ENCODE assay signal across 7 mouse cellular contexts in the genomic region with DNA sequence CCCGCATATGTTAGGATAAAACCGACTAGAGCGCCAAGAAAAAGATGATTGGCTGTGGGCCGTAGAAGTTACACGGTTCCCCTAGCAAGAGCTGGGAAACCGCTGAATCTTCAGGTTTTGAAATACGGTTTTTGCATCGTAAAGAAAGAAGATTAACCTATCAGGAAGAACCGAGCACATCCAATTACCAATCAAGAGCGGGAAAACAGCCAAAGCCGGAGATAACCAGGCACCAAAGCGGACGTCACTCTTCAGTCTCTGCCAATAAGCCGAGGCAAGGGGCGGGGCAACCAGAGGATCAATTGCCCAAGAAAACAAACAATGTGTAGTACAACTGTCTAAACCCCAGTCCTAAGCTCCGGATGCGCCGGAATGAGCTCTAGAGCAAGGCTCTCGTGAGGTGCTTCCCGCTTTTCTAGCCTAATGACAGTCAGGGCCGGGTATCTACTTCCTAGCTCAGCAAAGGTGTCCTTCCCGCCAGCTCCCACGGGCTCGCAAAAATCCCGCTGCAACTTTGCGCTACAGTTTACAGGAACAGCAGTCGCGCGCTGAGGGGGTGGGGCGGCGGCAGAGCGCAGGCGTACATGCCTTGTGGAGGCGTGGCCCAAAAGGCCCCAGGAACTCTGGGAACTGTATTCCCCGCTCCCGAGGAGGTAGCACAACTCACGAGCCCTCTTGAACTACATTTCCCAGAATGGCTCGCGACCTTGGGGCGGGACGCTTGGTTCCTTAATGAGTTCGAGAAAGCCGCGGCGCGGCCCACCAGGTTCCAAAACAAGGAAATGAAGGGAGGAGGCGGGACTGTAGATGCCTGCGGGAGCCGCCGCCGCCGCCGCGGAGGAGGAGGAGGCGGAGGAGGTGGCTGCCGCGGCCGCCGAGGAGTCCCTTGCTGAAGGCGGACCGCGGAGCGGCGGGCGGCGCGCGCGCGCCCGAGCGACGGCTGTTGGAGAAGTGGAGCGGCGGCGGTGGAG. TPM values are rescaled to one million over a fixed set of nuclear protein-coding genes. Genes with fewer than 3 reads are reported as not detected.
DNase-seq lines count a peak whose midpoint lies in the region; ATAC-seq lines count a peak whose summit lies in the region.

No protein-coding gene starts in this region.

- H3K4me3 ChIP-seq in embryonic facial prominence, embryonic 12.5 days = peak overlapping the region; percentile 82
- peak overlapping the region; percentile 89 for H3K4me3 ChIP-seq in limb, embryonic 11.5 days (ENCODE audit: low read depth, low read length)
- peak overlapping the region; percentile 92 for H3K4me3 ChIP-seq in midbrain, embryonic 14.5 days (replicated peaks; ENCODE audit: low read depth, low read length)

- H3K27ac ChIP-seq in embryonic facial prominence, embryonic 12.5 days = peak overlapping the region; percentile 95
- peak overlapping the region; percentile 88 for H3K27ac ChIP-seq in limb, embryonic 11.5 days (replicated peaks; ENCODE audit: low read depth, low read length)
- peak overlapping the region; percentile 95 for H3K27ac ChIP-seq in midbrain, embryonic 14.5 days (replicated peaks; ENCODE audit: low read depth, low read length)

- WGBS in embryonic facial prominence, embryonic 12.5 days = under 1% methylated on average over 74 of the region's 76 CpGs
- WGBS in limb, embryonic 11.5 days = under 1% methylated on average over 61 of the region's 76 CpGs
- WGBS in midbrain, embryonic 14.5 days = under 1% methylated on average over 76 of the region's 76 CpGs

- ATAC-seq in embryonic facial prominence, embryonic 12.5 days (ENCODE audit: insufficient number of reproducible peaks, insufficient read depth, low FRiP score, low TSS enrichment) = peak; percentile 97
- peak; percentile 98 for ATAC-seq in limb, embryonic 11.5 days (ENCODE audit: insufficient number of reproducible peaks, low FRiP score, low TSS enrichment, low read depth)
- peak; percentile 98 for ATAC-seq in midbrain, embryonic 14.5 days (ENCODE audit: low FRiP score, low TSS enrichment)

- H3K4me1 ChIP-seq in embryonic facial prominence, embryonic 12.5 days = peaks cover 17% of the 10 kb centered on the region
- H3K4me1 ChIP-seq in limb, embryonic 11.5 days (ENCODE audit: control insufficient read depth, insufficient read depth, low read length) = peaks cover 5% of the 10 kb centered on the region
- peaks cover 14% of the 10 kb centered on the region for H3K4me1 ChIP-seq in midbrain, embryonic 14.5 days (ENCODE audit: control insufficient read depth, insufficient read depth, low read length)

- H3K4me2 ChIP-seq in embryonic facial prominence, embryonic 12.5 days (replicated peaks) = peak overlapping the region; percentile 57
- H3K4me2 ChIP-seq in limb, embryonic 11.5 days (ENCODE audit: low read depth, severe bottlenecking) = peak overlapping the region; percentile 58
- H3K4me2 ChIP-seq in midbrain, embryonic 14.5 days (ENCODE audit: low read length) = peak overlapping the region; percentile 75

- no peaks in the 10 kb centered on the region for H3K27me3 ChIP-seq in embryonic facial prominence, embryonic 12.5 days
- no peaks in the 10 kb centered on the region for H3K27me3 ChIP-seq in limb, embryonic 11.5 days (ENCODE audit: control insufficient read depth, insufficient read depth, low read length)
- no peaks in the 10 kb centered on the region for H3K27me3 ChIP-seq in midbrain, embryonic 14.5 days (ENCODE audit: control insufficient read depth, insufficient read depth, low read length)

- H3K36me3 ChIP-seq in embryonic facial prominence, embryonic 12.5 days = no peaks in the 10 kb centered on the region
- H3K36me3 ChIP-seq in limb, embryonic 11.5 days (ENCODE audit: control insufficient read depth, insufficient read depth, low read length) = no peaks in the 10 kb centered on the region
- H3K36me3 ChIP-seq in midbrain, embryonic 14.5 days (ENCODE audit: control insufficient read depth, insufficient read depth, low read length) = no peaks in the 10 kb centered on the region

- peak overlapping the region; percentile 86 for H3K9ac ChIP-seq in embryonic facial prominence, embryonic 12.5 days
- H3K9ac ChIP-seq in limb, embryonic 11.5 days (ENCODE audit: low read length) = peak overlapping the region; percentile 85
- peak overlapping the region; percentile 83 for H3K9ac ChIP-seq in midbrain, embryonic 14.5 days (replicated peaks; ENCODE audit: low read length)

- peak; percentile 94 for DNase-seq in adrenal gland, postnatal 25 days
- peak; percentile 100 for DNase-seq in heart, adult 11 months
- peak; percentile 98 for DNase-seq in kidney, adult 18-20 months
- peak; percentile 97 for DNase-seq in limb, embryonic 11.5 days (ENCODE audit: low spot score)
- DNase-seq in midbrain, embryonic 14.5 days = peak; percentile 100
- DNase-seq in spleen, adult 18-20 months = peak; percentile 91 to 96

- H3K9me3 ChIP-seq in embryonic facial prominence, embryonic 12.5 days = no peaks in the 10 kb centered on the region
- H3K9me3 ChIP-seq in limb, embryonic 11.5 days (ENCODE audit: control insufficient read depth, low read length) = no peaks in the 10 kb centered on the region
- no peaks in the 10 kb centered on the region for H3K9me3 ChIP-seq in midbrain, embryonic 14.5 days (ENCODE audit: control insufficient read depth, low read length)

RNA-seq across cellular contexts. Expression of gene Cdk19, which starts 9.5 kb away (rescaled TPM):
- 14.1 and 19.0 TPM in 2 replicates for total RNA-seq in adrenal gland, postnatal 25 days (2021)
- polyA plus RNA-seq in embryonic facial prominence, embryonic 12.5 days (2016; fragmentation: Nextera tagmentation; extraction: Ambion mirVana) = 15.0 and 15.8 TPM in 2 replicates
- polyA plus RNA-seq in limb, embryonic 11.5 days (2014; fragmentation: Nextera tagmentation; extraction: Ambion mirVana) = 11.4 and 11.5 TPM in 2 replicates
- polyA plus RNA-seq in midbrain, embryonic 14.5 days (2014; fragmentation: Nextera tagmentation; extraction: Ambion mirVana) = 9.4 and 13.1 TPM in 2 replicates

RNA-seq across cellular contexts. Expression of gene Amd1, which starts 46.9 kb away (rescaled TPM):
- total RNA-seq in adrenal gland, postnatal 25 days (2021) = 41.1 and 55.9 TPM in 2 replicates
- polyA plus RNA-seq in embryonic facial prominence, embryonic 12.5 days (2016; fragmentation: Nextera tagmentation; extraction: Ambion mirVana) = 59.2 and 65.4 TPM in 2 replicates
- polyA plus RNA-seq in limb, embryonic 11.5 days (2014; fragmentation: Nextera tagmentation; extraction: Ambion mirVana) = 109 and 110 TPM in 2 replicates
- polyA plus RNA-seq in midbrain, embryonic 14.5 days (2014; fragmentation: Nextera tagmentation; extraction: Ambion mirVana) = 37.4 and 46.0 TPM in 2 replicates

Comparison
In these comparisons a context has a peak if more than half of its experiments do, and no peak if none do; other contexts are left out.
1. Peak in every context shown above with its lines: DNase-seq, ATAC-seq, H3K4me3 ChIP-seq and H3K27ac ChIP-seq.